ENCODE assay signal across 16 mouse cellular contexts in genomic region chr13:57061656-57062055, GRCm38 (mm10).
A peak's percentile ranks its signal among the peaks of the same experiment; 100 is the strongest.
DNase-seq lines count a peak whose midpoint lies in the region; ATAC-seq lines count a peak whose summit lies in the region.
"Had no signal": no experiment of that assay in that cellular context is flagged by ENCODE, and none has a peak within 500 bp of the region (broad histone marks: within the 10 kb centered on the region; RNA-seq: fewer than 3 reads in every experiment).

No protein-coding gene starts in this region.

- H3K36me3 ChIP-seq in forebrain, embryonic 13.5 days (ENCODE audit: poor library complexity, severe bottlenecking) = no peaks in the 10 kb centered on the region
- H3K36me3 ChIP-seq in forebrain, embryonic 10.5 days (replicated peaks) = no peaks in the 10 kb centered on the region
- H3K36me3 ChIP-seq in hindbrain, embryonic 14.5 days (replicated peaks; ENCODE audit: control insufficient read depth, insufficient read depth) = no peaks in the 10 kb centered on the region
- no peaks in the 10 kb centered on the region for H3K36me3 ChIP-seq in hindbrain, embryonic 12.5 days
- no peaks in the 10 kb centered on the region for H3K36me3 ChIP-seq in neural tube, embryonic 13.5 days
- H3K36me3 ChIP-seq: embryonic facial prominence, embryonic 15.5 days had no signal

- no peaks in the 10 kb centered on the region for H3K9me3 ChIP-seq in forebrain, embryonic 13.5 days (replicated peaks)
- H3K9me3 ChIP-seq in forebrain, embryonic 10.5 days = no peaks in the 10 kb centered on the region
- H3K9me3 ChIP-seq in hindbrain, embryonic 14.5 days (ENCODE audit: control insufficient read depth, low read length) = no peaks in the 10 kb centered on the region
- no peaks in the 10 kb centered on the region for H3K9me3 ChIP-seq in hindbrain, embryonic 12.5 days (replicated peaks)
- no peaks in the 10 kb centered on the region for H3K9me3 ChIP-seq in neural tube, embryonic 13.5 days
- H3K9me3 ChIP-seq: embryonic facial prominence, embryonic 15.5 days had no signal

- H3K4me2 ChIP-seq in forebrain, embryonic 13.5 days = no peak overlapping the region
- no peak overlapping the region for H3K4me2 ChIP-seq in hindbrain, embryonic 14.5 days (replicated peaks)
- H3K4me2 ChIP-seq in hindbrain, embryonic 12.5 days (replicated peaks) = no peak overlapping the region
- no peak overlapping the region for H3K4me2 ChIP-seq in neural tube, embryonic 13.5 days
- H3K4me2 ChIP-seq: embryonic facial prominence, embryonic 15.5 days had no signal

- DNase-seq in forebrain, embryonic 10.5 days (ENCODE audit: extremely low spot score, low spot score) = no peak
- DNase-seq in hindbrain, embryonic 14.5 days (ENCODE audit: low spot score) = no peak
- no peak for DNase-seq in neural tube, embryonic 10.5 days (ENCODE audit: extremely low spot score, low spot score)
- DNase-seq in adrenal gland, adult (ENCODE audit: inconsistent age in 2 of 2, low spot score in 1 of 2) = no peak
- no peak for DNase-seq in kidney, adult 18-20 months
- DNase-seq: adrenal gland, postnatal 25 days; cerebellum, adult 8-10 months; cerebellum, postnatal 36 days; embryo, embryonic 11 days; heart, postnatal 36 days; kidney, adult 8-10 months; lung, postnatal 4 days had no signal

- H3K9ac ChIP-seq in forebrain, embryonic 13.5 days = no peak overlapping the region
- no peak overlapping the region for H3K9ac ChIP-seq in hindbrain, embryonic 14.5 days
- no peak overlapping the region for H3K9ac ChIP-seq in hindbrain, embryonic 12.5 days
- H3K9ac ChIP-seq in neural tube, embryonic 13.5 days = no peak overlapping the region
- H3K9ac ChIP-seq: embryonic facial prominence, embryonic 15.5 days had no signal

- peaks cover 16% of the 10 kb centered on the region; the same call in 1 of the 2 replicates for H3K4me1 ChIP-seq in forebrain, embryonic 13.5 days
- peaks cover 15% of the 10 kb centered on the region for H3K4me1 ChIP-seq in forebrain, embryonic 10.5 days
- peaks cover 17% of the 10 kb centered on the region for H3K4me1 ChIP-seq in hindbrain, embryonic 14.5 days (replicated peaks; ENCODE audit: control insufficient read depth, insufficient read depth, low read length)
- peaks cover 15% of the 10 kb centered on the region; the same call in 1 of the 2 replicates for H3K4me1 ChIP-seq in hindbrain, embryonic 12.5 days
- H3K4me1 ChIP-seq in neural tube, embryonic 13.5 days (replicated peaks) = peaks cover 23% of the 10 kb centered on the region

- WGBS in forebrain, embryonic 13.5 days = 79% methylated on average over 9 of the region's 9 CpGs
- 83% methylated on average over 9 of the region's 9 CpGs for WGBS in forebrain, embryonic 10.5 days
- WGBS in hindbrain, embryonic 14.5 days = 79% methylated on average over 9 of the region's 9 CpGs
- WGBS in hindbrain, embryonic 12.5 days = 77% methylated on average over 9 of the region's 9 CpGs
- WGBS in neural tube, embryonic 13.5 days = 75% methylated on average over 9 of the region's 9 CpGs

- H3K27me3 ChIP-seq in forebrain, embryonic 13.5 days = no peaks in the 10 kb centered on the region
- H3K27me3 ChIP-seq in forebrain, embryonic 10.5 days (ENCODE audit: poor library complexity, severe bottlenecking) = no peaks in the 10 kb centered on the region
- H3K27me3 ChIP-seq in hindbrain, embryonic 14.5 days (ENCODE audit: control insufficient read depth, insufficient read depth, low read length) = no peaks in the 10 kb centered on the region
- no peaks in the 10 kb centered on the region for H3K27me3 ChIP-seq in hindbrain, embryonic 12.5 days
- H3K27me3 ChIP-seq in neural tube, embryonic 13.5 days = no peaks in the 10 kb centered on the region
- H3K27me3 ChIP-seq: embryonic facial prominence, embryonic 15.5 days had no signal

- H3K27ac ChIP-seq in forebrain, embryonic 13.5 days = peak overlapping the region; percentile 3; the same call in 1 of the 2 replicates
- no peak overlapping the region for H3K27ac ChIP-seq in forebrain, embryonic 10.5 days
- H3K27ac ChIP-seq in hindbrain, embryonic 14.5 days = peak overlapping the region; percentile 63
- no peak overlapping the region for H3K27ac ChIP-seq in hindbrain, embryonic 12.5 days
- H3K27ac ChIP-seq in neural tube, embryonic 13.5 days (replicated peaks) = peak overlapping the region; percentile 77
- H3K27ac ChIP-seq: embryonic facial prominence, embryonic 15.5 days had no signal

- ATAC-seq in forebrain, embryonic 13.5 days = no peak
- ATAC-seq in hindbrain, embryonic 14.5 days (ENCODE audit: low FRiP score) = no peak
- ATAC-seq in hindbrain, embryonic 12.5 days (ENCODE audit: low FRiP score) = no peak
- no peak for ATAC-seq in neural tube, embryonic 13.5 days (ENCODE audit: low read depth)

- no peak overlapping the region for H3K4me3 ChIP-seq in forebrain, embryonic 13.5 days
- no peak overlapping the region for H3K4me3 ChIP-seq in forebrain, embryonic 10.5 days
- no peak overlapping the region for H3K4me3 ChIP-seq in hindbrain, embryonic 14.5 days (replicated peaks; ENCODE audit: low read length)
- no peak overlapping the region for H3K4me3 ChIP-seq in hindbrain, embryonic 12.5 days
- no peak overlapping the region for H3K4me3 ChIP-seq in neural tube, embryonic 13.5 days
- H3K4me3 ChIP-seq: embryonic facial prominence, embryonic 15.5 days had no signal

Comparison
In these comparisons a context has a peak if more than half of its experiments do, and no peak if none do; other contexts are left out.
1. H3K27ac ChIP-seq: peak in forebrain, embryonic 13.5 days (single experiment), hindbrain, embryonic 14.5 days (single experiment) and neural tube, embryonic 13.5 days (single experiment); none in forebrain, embryonic 10.5 days (single experiment) and hindbrain, embryonic 12.5 days (single experiment).